13 mouse cellular contexts compared by ENCODE assay signal in genomic region chr7:28792391-28793185, GRCm38 (mm10). TPM values are rescaled to one million over a fixed set of nuclear protein-coding genes. Genes with fewer than 3 reads are reported as not detected.
A peak's percentile ranks its signal among the peaks of the same experiment; 100 is the strongest.
DNase-seq lines count a peak whose midpoint lies in the region; ATAC-seq and TF ChIP-seq lines count a peak whose summit lies in the region.
"Had no signal": no experiment of that assay in that cellular context is flagged by ENCODE, and none has a peak within 500 bp of the region (broad histone marks: within the 10 kb centered on the region; RNA-seq: fewer than 3 reads in every experiment).

No protein-coding gene starts in this region.

- H3K36me3 ChIP-seq in heart, embryonic 11.5 days (ENCODE audit: control insufficient read depth, insufficient read depth, low read length): no peaks in the 10 kb centered on the region
- H3K36me3 ChIP-seq in intestine, embryonic 15.5 days: no peaks in the 10 kb centered on the region
- no peaks in the 10 kb centered on the region for H3K36me3 ChIP-seq in kidney, adult 2 months (ENCODE audit: control insufficient read depth, insufficient read depth, low read length)
- H3K36me3 ChIP-seq: stomach, embryonic 15.5 days had no signal

- no peak overlapping the region for H3K4me2 ChIP-seq in heart, embryonic 11.5 days
- no peak overlapping the region for H3K4me2 ChIP-seq in intestine, embryonic 15.5 days (replicated peaks)
- H3K4me2 ChIP-seq: stomach, embryonic 15.5 days had no signal

- peaks cover 7% of the 10 kb centered on the region; the same call in 1 of the 2 replicates for H3K4me1 ChIP-seq in heart, embryonic 11.5 days (ENCODE audit: control insufficient read depth, insufficient read depth, low read length)
- peaks cover 3% of the 10 kb centered on the region; the same call in 1 of the 2 replicates for H3K4me1 ChIP-seq in bone marrow, adult 2 months (ENCODE audit: control insufficient read depth, insufficient read depth, low read length)
- peaks cover 35% of the 10 kb centered on the region for H3K4me1 ChIP-seq in intestine, embryonic 15.5 days (replicated peaks)
- H3K4me1 ChIP-seq in kidney, adult 2 months (ENCODE audit: control insufficient read depth, insufficient read depth, low read length): peaks cover 3% of the 10 kb centered on the region; the same call in 1 of the 2 replicates

- H3K27ac ChIP-seq in heart, embryonic 11.5 days (ENCODE audit: low read depth, low read length): no peak overlapping the region
- H3K27ac ChIP-seq in bone marrow, adult 2 months (ENCODE audit: control insufficient read depth, insufficient read depth, low read depth, low read length, poor library complexity): peak overlapping the region; percentile 41
- no peak overlapping the region for H3K27ac ChIP-seq in intestine, embryonic 15.5 days
- H3K27ac ChIP-seq in kidney, adult 2 months (ENCODE audit: insufficient read depth, low read depth, low read length): no peak overlapping the region
- H3K27ac ChIP-seq: stomach, embryonic 15.5 days had no signal

- no peak for DNase-seq in heart, postnatal 4 days
- DNase-seq in CD4-positive helper T cell, adult 2 months (ENCODE audit: low read depth, low spot score): peak; percentile 87
- peak; percentile 80 to 89 for DNase-seq in natural killer cell, adult 2 months (ENCODE audit: low spot score in 2 of 2)
- DNase-seq in kidney, adult 2 months: no peak
- no peak for DNase-seq in adrenal gland, adult 2 months
- DNase-seq: adrenal gland, postnatal 25 days; B cell, adult 2 months; heart, adult 11 months; kidney, postnatal 36 days had no signal

- ATAC-seq in heart, embryonic 11.5 days (replicated peaks; ENCODE audit: insufficient number of reproducible peaks, low FRiP score, low TSS enrichment): no peak
- ATAC-seq in intestine, embryonic 15.5 days: no peak

- no peak overlapping the region for H3K4me3 ChIP-seq in heart, embryonic 11.5 days (ENCODE audit: low read depth, low read length)
- H3K4me3 ChIP-seq in bone marrow, adult 2 months (replicated peaks; ENCODE audit: control insufficient read depth, low read depth, low read length): no peak overlapping the region
- no peak overlapping the region for H3K4me3 ChIP-seq in intestine, embryonic 15.5 days (replicated peaks)
- H3K4me3 ChIP-seq in kidney, adult 2 months (ENCODE audit: insufficient read depth, low read depth, low read length): no peak overlapping the region
- H3K4me3 ChIP-seq: stomach, embryonic 15.5 days had no signal

- peak; percentile 29; the same call in 1 of the 2 replicates for TF ChIP-seq CTCF in bone marrow, adult 2 months (IDR thresholded peaks at IDR 0.05; ENCODE audit: control insufficient read depth, insufficient read depth, low read length)
- no peak for TF ChIP-seq CTCF in kidney, adult 2 months (conservative IDR thresholded peaks at IDR 0.05; ENCODE audit: insufficient read depth, insufficient read length, low read depth, low read length)

- H3K9ac ChIP-seq in heart, embryonic 11.5 days (ENCODE audit: low read depth, low read length): 0 out of 2 replicates have a peak overlapping the region, but pooled peaks have one; percentile 5
- no peak overlapping the region for H3K9ac ChIP-seq in intestine, embryonic 15.5 days
- H3K9ac ChIP-seq: stomach, embryonic 15.5 days had no signal

- TF ChIP-seq POLR2A in bone marrow, adult 2 months (IDR thresholded peaks at IDR 0.05; ENCODE audit: borderline replicate concordance, control insufficient read depth, low read depth, low read length): no peak
- no peak for TF ChIP-seq POLR2A in kidney, adult 2 months (IDR thresholded peaks at IDR 0.05; ENCODE audit: low read depth, low read length)

- WGBS in heart, embryonic 11.5 days (ENCODE audit: insufficient replicate concordance): 63% methylated on average over 12 of the region's 14 CpGs
- 54% methylated on average over 14 of the region's 14 CpGs for WGBS in bone marrow, adult 2 months
- 75% methylated on average over 14 of the region's 14 CpGs for WGBS in intestine, embryonic 15.5 days
- WGBS in kidney, adult 2 months: 79% methylated on average over 14 of the region's 14 CpGs

- no peaks in the 10 kb centered on the region for H3K27me3 ChIP-seq in heart, embryonic 11.5 days (ENCODE audit: control insufficient read depth, insufficient read depth, low read length)
- H3K27me3 ChIP-seq in intestine, embryonic 15.5 days (replicated peaks): no peaks in the 10 kb centered on the region
- H3K27me3 ChIP-seq in kidney, adult 2 months (replicated peaks; ENCODE audit: control insufficient read depth, insufficient read depth, low read length): no peaks in the 10 kb centered on the region
- H3K27me3 ChIP-seq: stomach, embryonic 15.5 days had no signal

- no peaks in the 10 kb centered on the region for H3K9me3 ChIP-seq in heart, embryonic 11.5 days (replicated peaks; ENCODE audit: control insufficient read depth, low read length)
- H3K9me3 ChIP-seq in intestine, embryonic 15.5 days: no peaks in the 10 kb centered on the region
- H3K9me3 ChIP-seq: stomach, embryonic 15.5 days had no signal

RNA-seq across cellular contexts. Expression of gene Rinl, which starts 3.8 kb away (rescaled TPM):
- polyA plus RNA-seq in heart, embryonic 11.5 days (2014; fragmentation: Nextera tagmentation; extraction: Ambion mirVana): 2.4 and 2.5 TPM in 2 replicates
- 1 to 10 TPM; 1.1 to 1.8 TPM for total RNA-seq in heart, postnatal 4 days (2021)
- 29.1 and 94.3 TPM in 2 replicates for polyA plus RNA-seq in bone marrow, adult 2 months (2011; ENCODE audit: insufficient read depth, insufficient read length, low replicate concordance, missing spikeins)
- 4.5 and 5.6 TPM in 2 replicates for polyA plus RNA-seq in intestine, embryonic 15.5 days (2015; fragmentation: Nextera tagmentation; extraction: Ambion mirVana)
- polyA plus RNA-seq in kidney, adult 2 months (2012; rRNA removed): 2.9 and 5.9 TPM in 2 replicates
- 1 to 10 TPM; 2.9 to 3.7 TPM for total RNA-seq in adrenal gland, adult 2 months (2021)
- polyA plus RNA-seq in adrenal gland, adult 2 months (2012; rRNA removed): 3.0 and 4.1 TPM in 2 replicates

RNA-seq across cellular contexts. Expression of gene Hnrnpl, which starts 15.8 kb away (rescaled TPM):
- polyA plus RNA-seq in heart, embryonic 11.5 days (2014; fragmentation: Nextera tagmentation; extraction: Ambion mirVana): 210 and 212 TPM in 2 replicates
- total RNA-seq in heart, postnatal 4 days (2021): 100 to 1,000 TPM; 549 to 557 TPM
- polyA plus RNA-seq in bone marrow, adult 2 months (2011; ENCODE audit: insufficient read depth, insufficient read length, low replicate concordance, missing spikeins): 274 and 541 TPM in 2 replicates
- polyA plus RNA-seq in intestine, embryonic 15.5 days (2015; fragmentation: Nextera tagmentation; extraction: Ambion mirVana): 210 and 237 TPM in 2 replicates
- 172 and 214 TPM in 2 replicates for polyA plus RNA-seq in kidney, adult 2 months (2012; rRNA removed)
- total RNA-seq in adrenal gland, adult 2 months (2021): 100 to 1,000 TPM; 382 to 408 TPM
- polyA plus RNA-seq in adrenal gland, adult 2 months (2012; rRNA removed): 119 and 120 TPM in 2 replicates

RNA-seq across cellular contexts. Expression of gene Nfkbib, which starts 25.3 kb away (rescaled TPM):
- 34.7 and 38.0 TPM in 2 replicates for polyA plus RNA-seq in heart, embryonic 11.5 days (2014; fragmentation: Nextera tagmentation; extraction: Ambion mirVana)
- total RNA-seq in heart, postnatal 4 days (2021): 10 to 100 TPM; 14.4 to 14.5 TPM
- polyA plus RNA-seq in bone marrow, adult 2 months (2011; ENCODE audit: insufficient read depth, insufficient read length, low replicate concordance, missing spikeins): 7.9 and 12.1 TPM in 2 replicates
- 40.2 and 43.7 TPM in 2 replicates for polyA plus RNA-seq in intestine, embryonic 15.5 days (2015; fragmentation: Nextera tagmentation; extraction: Ambion mirVana)
- polyA plus RNA-seq in kidney, adult 2 months (2012; rRNA removed): 37.9 and 41.6 TPM in 2 replicates
- total RNA-seq in adrenal gland, adult 2 months (2021): 10 to 100 TPM; 38.0 to 62.9 TPM
- 97.6 and 122 TPM in 2 replicates for polyA plus RNA-seq in adrenal gland, adult 2 months (2012; rRNA removed)

RNA-seq across cellular contexts. Expression of gene Sirt2, which starts 26.1 kb away (rescaled TPM):
- polyA plus RNA-seq in heart, embryonic 11.5 days (2014; fragmentation: Nextera tagmentation; extraction: Ambion mirVana): 52.2 and 55.3 TPM in 2 replicates
- 10 to 100 TPM; 56.4 to 58.3 TPM for total RNA-seq in heart, postnatal 4 days (2021)
- 18.7 and 28.3 TPM in 2 replicates for polyA plus RNA-seq in bone marrow, adult 2 months (2011; ENCODE audit: insufficient read depth, insufficient read length, low replicate concordance, missing spikeins)
- polyA plus RNA-seq in intestine, embryonic 15.5 days (2015; fragmentation: Nextera tagmentation; extraction: Ambion mirVana): 54.9 and 60.3 TPM in 2 replicates
- polyA plus RNA-seq in kidney, adult 2 months (2012; rRNA removed): 99.8 and 103 TPM in 2 replicates
- 10 to 100 TPM; 86.0 to 87.0 TPM for total RNA-seq in adrenal gland, adult 2 months (2021)
- 57.3 and 59.0 TPM in 2 replicates for polyA plus RNA-seq in adrenal gland, adult 2 months (2012; rRNA removed)

RNA-seq across cellular contexts. Expression of gene Ech1, which starts 32.4 kb away (rescaled TPM):
- polyA plus RNA-seq in heart, embryonic 11.5 days (2014; fragmentation: Nextera tagmentation; extraction: Ambion mirVana): 139 and 149 TPM in 2 replicates
- 100 to 1,000 TPM; 647 to 783 TPM for total RNA-seq in heart, postnatal 4 days (2021)
- polyA plus RNA-seq in bone marrow, adult 2 months (2011; ENCODE audit: insufficient read depth, insufficient read length, low replicate concordance, missing spikeins): 64.4 and 98.5 TPM in 2 replicates
- 234 and 260 TPM in 2 replicates for polyA plus RNA-seq in intestine, embryonic 15.5 days (2015; fragmentation: Nextera tagmentation; extraction: Ambion mirVana)
- 865 and 950 TPM in 2 replicates for polyA plus RNA-seq in kidney, adult 2 months (2012; rRNA removed)
- 100 to 1,000 TPM; 520 to 711 TPM for total RNA-seq in adrenal gland, adult 2 months (2021)
- polyA plus RNA-seq in adrenal gland, adult 2 months (2012; rRNA removed): 486 and 560 TPM in 2 replicates

Comparison
In these comparisons a context has a peak if more than half of its experiments do, and no peak if none do; other contexts are left out.
1. DNase-seq: peak in CD4-positive helper T cell, adult 2 months (single experiment) and natural killer cell, adult 2 months (2 of 2); none in heart, postnatal 4 days (single experiment), kidney, adult 2 months (single experiment) and adrenal gland, adult 2 months (single experiment).